Mouse (Mus musculus) Patski (cell line): ENCODE results near the gene 4930451I11Rik. TPM values are rescaled to one million over a fixed set of nuclear protein-coding genes. Genes with fewer than 3 reads are reported as not detected.

Experiments used
- ATAC-seq: fragments of 100-300 bp; one replicate; pipeline ENCODE4 v1.8.0; 2021
- CTCF ChIA-PET: fragments of 350-600 bp; sonication (Branson Sonifier 250); formaldehyde crosslinking; loops from one replicate; lab custom pipeline; 2022; ENCODE audit warnings: inconsistent platforms; lab: Charles Lee
- POLR2A ChIA-PET: fragments of 350-600 bp; sonication (Branson Sonifier 250); formaldehyde crosslinking; loops from one replicate; lab custom pipeline; 2022; ENCODE audit warnings: antibody characterized with exemption, inconsistent platforms; lab: Charles Lee
- DNase-seq: peaks from one replicate; pipeline ENCODE4 v3.0.0-alpha.2; 2011; ENCODE audit warnings: low read depth, low spot score
- H3K27me3 ChIP-seq: fragments of 371-371 bp; one replicate; pipeline ENCODE4 v1.5.1; 2021
- CTCF ChIP-seq: fragments of 100-300 bp; IDR thresholded peaks from one replicate; pipeline ENCODE4 v1.5.1; 2021
- in situ Hi-C: fragments of 300-500 bp; cut with MboI; formaldehyde crosslinking; loops from 3 replicates; pipeline ENCODE4 v1.11.1; 2018; ENCODE audit warnings: low pct_unique_long_range_greater_than_20kb, mixed read lengths
- polyA plus RNA-seq: library from polyadenylated mRNA; unstranded; gene quantifications from one replicate; pipeline ENCODE4 v1.2.3, GENCODE M21; 2021

Gene 4930451I11Rik
- polyA plus RNA-seq, 1 experiment from 2014 or later, result not detected

GRCm38 (mm10) chr7:126845516-126845915, 14.1 kb upstream of the 4930451I11Rik start:
- POLR2A ChIA-PET, result no interaction called here
- ATAC-seq, result no peak
- TF ChIP-seq CTCF, result no peak

GRCm38 (mm10) chr7:126843276-126843675, 11.8 kb upstream of the 4930451I11Rik start:
- TF ChIP-seq CTCF, result no peak
- DNase-seq (no peak), ATAC-seq (no peak)
- in situ Hi-C loops, result no loop called here
- CTCF ChIA-PET, result no interaction called here
- POLR2A ChIA-PET, result no interaction called here
- H3K27me3 ChIP-seq, result peaks cover 11% of the 10 kb centered on the region

More at GRCm38 (mm10) chr7:126845516-126845915, 14.1 kb upstream of the 4930451I11Rik start:
- H3K27me3 ChIP-seq, result peaks cover 13% of the 10 kb centered on the region
- no peak for DNase-seq
- CTCF ChIA-PET, result no interaction called here
- in situ Hi-C loops, result no loop called here

- in situ Hi-C loops, result loop anchor here (5.0 kb wide), 1 partner anchor 119 kb away; the partner anchor contains the start of gene Sez6l2
- DNase-seq (no peak), ATAC-seq (no peak)
- POLR2A ChIA-PET, result interaction anchor here (1.2 kb wide), 1 partner anchor 12 kb away, joined by 4 read pairs; no protein-coding TSS in a partner anchor
- CTCF ChIA-PET, result interaction anchor here (1.0 to 1.5 kb wide), 5 partner anchors 12 to 277 kb away, joined by 3 to 7 read pairs (median 4); no protein-coding TSS in a partner anchor
- H3K27me3 ChIP-seq, result no peaks in the 10 kb centered on the region
- no peak for TF ChIP-seq CTCF
Observed at GRCm38 (mm10) chr7:126833294-126833693, 1.9 kb upstream of the 4930451I11Rik start.

- H3K27me3 ChIP-seq, result no peaks in the 10 kb centered on the region
- ChIA-PET POLR2A (interaction anchor here (0.8 to 1.2 kb wide), 2 partner anchors 8 to 11 kb away, joined by 4 to 5 read pairs; no protein-coding TSS in a partner anchor), CTCF (interaction anchor here (0.8 to 1.5 kb wide), 8 partner anchors 11 to 279 kb away, joined by 3 to 7 read pairs (median 4); partner anchors contain the start of gene Cdiptos)
- in situ Hi-C loops, result loop anchor here (5.0 kb wide), 1 partner anchor 120 kb away; the partner anchor contains the start of gene Sez6l2
- TF ChIP-seq CTCF, result peak; percentile 79
- peak; percentile 56 for ATAC-seq
- no peak for DNase-seq
Observed at GRCm38 (mm10) chr7:126832036-126832598, 678 bp upstream of the 4930451I11Rik start.

GRCm38 (mm10) chr7:126825952-126826351, 5.5 kb downstream of the 4930451I11Rik start:
- ATAC-seq (no peak), DNase-seq (no peak)
- no peaks in the 10 kb centered on the region for H3K27me3 ChIP-seq
- POLR2A ChIA-PET, result no interaction called here
- no peak for TF ChIP-seq CTCF
- CTCF ChIA-PET, result no interaction called here
- in situ Hi-C loops, result loop anchor here (5.0 kb wide), 1 partner anchor 286 kb away; no protein-coding TSS in a partner anchor

GRCm38 (mm10) chr7:126825403-126825802, 6.0 kb downstream of the 4930451I11Rik start:
- H3K27me3 ChIP-seq, result no peaks in the 10 kb centered on the region
- in situ Hi-C loops, result loop anchor here (5.0 kb wide), 1 partner anchor 287 kb away; no protein-coding TSS in a partner anchor
- ChIA-PET CTCF (interaction anchor here (1.3 kb wide), 1 partner anchor 279 kb away, joined by 3 read pairs; no protein-coding TSS in a partner anchor), POLR2A (no interaction called here)
- no peak for DNase-seq
- no peak for TF ChIP-seq CTCF
- ATAC-seq, result no peak

- in situ Hi-C loops, result no loop called here
- no peaks in the 10 kb centered on the region for H3K27me3 ChIP-seq
- ChIA-PET CTCF (interaction anchor here (1.3 kb wide), 1 partner anchor 280 kb away, joined by 3 read pairs; no protein-coding TSS in a partner anchor), POLR2A (interaction anchor here (0.6 kb wide), 1 partner anchor 9 kb away, joined by 5 read pairs; no protein-coding TSS in a partner anchor)
- TF ChIP-seq CTCF, result no peak
- no peak for ATAC-seq
- DNase-seq, result no peak
Observed at GRCm38 (mm10) chr7:126823940-126824339, 7.5 kb downstream of the 4930451I11Rik start.

GRCm38 (mm10) chr7:126823202-126823711, 8.2 kb downstream of the 4930451I11Rik start:
- ChIA-PET POLR2A (no interaction called here), CTCF (no interaction called here)
- no peaks in the 10 kb centered on the region for H3K27me3 ChIP-seq
- in situ Hi-C loops, result no loop called here
- ATAC-seq, result no peak
- TF ChIP-seq CTCF, result no peak
- no peak for DNase-seq

- no peak for ATAC-seq
- in situ Hi-C loops, result no loop called here
- no peaks in the 10 kb centered on the region for H3K27me3 ChIP-seq
- ChIA-PET POLR2A (no interaction called here), CTCF (interaction anchor here (2.4 kb wide), 1 partner anchor 13 kb away, joined by 6 read pairs; no protein-coding TSS in a partner anchor)
- DNase-seq, result no peak
- TF ChIP-seq CTCF, result no peak
Observed at GRCm38 (mm10) chr7:126822741-126823140, 8.7 kb downstream of the 4930451I11Rik start.

GRCm38 (mm10) chr7:126821835-126822511, 9.5 kb downstream of the 4930451I11Rik start:
- CTCF ChIA-PET, result interaction anchor here (0.8 to 2.4 kb wide), 8 partner anchors 9 to 289 kb away, joined by 3 to 6 read pairs (median 4); partner anchors contain the start of gene 4930451I11Rik
- peak; percentile 96 for TF ChIP-seq CTCF
- no peak for ATAC-seq

More at GRCm38 (mm10) chr7:126821835-126822511, 9.5 kb downstream of the 4930451I11Rik start:
- H3K27me3 ChIP-seq, result no peaks in the 10 kb centered on the region
- POLR2A ChIA-PET, result no interaction called here
- in situ Hi-C loops, result no loop called here
- no peak for DNase-seq
